Mouse (Mus musculus): ENCODE measurements around the gene Ivl. TPM values are rescaled to one million over a fixed set of nuclear protein-coding genes. Genes with fewer than 3 reads are reported as not detected.

Gene Ivl
- total RNA-seq (2021) = not detected
- long read RNA-seq, experiment 1 = 0 reads
- long read RNA-seq, experiment 2 = 0 reads

- no peak for DNase-seq
Measured at GRCm38 (mm10) chr3:92573449-92574041, at the start of gene Ivl. Gene Ivl (minus strand): TSS chr3:92573735.

DNA sequence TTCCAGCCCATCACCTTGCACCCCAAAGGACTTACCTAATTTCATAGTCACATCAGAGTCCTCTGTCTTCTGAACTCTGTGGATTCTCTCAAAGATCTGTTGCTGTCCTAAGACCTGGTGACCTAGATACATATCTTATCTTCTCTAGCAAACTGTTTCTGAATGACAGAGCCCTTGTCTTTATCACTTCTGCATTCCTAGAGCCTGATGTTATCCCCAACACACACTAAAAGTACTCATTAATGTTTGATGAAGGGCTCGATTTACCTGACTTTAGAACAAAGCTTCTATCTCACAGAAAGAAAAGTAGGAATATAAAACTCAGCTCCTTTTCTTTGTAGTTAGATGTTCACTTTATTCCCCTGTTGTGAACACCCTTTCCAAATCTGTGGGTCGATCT lies 48.0 kb upstream of the Ivl start, which contains the start of gene Lce6a:
Gene Lce6a (minus strand): TSS at position 101 of the 400 bp plus-strand sequence.
- DNase-seq = no peak

- no peak for DNase-seq
Measured at GRCm38 (mm10) chr3:92609804-92610203, 36.3 kb upstream of the Ivl start.

DNA sequence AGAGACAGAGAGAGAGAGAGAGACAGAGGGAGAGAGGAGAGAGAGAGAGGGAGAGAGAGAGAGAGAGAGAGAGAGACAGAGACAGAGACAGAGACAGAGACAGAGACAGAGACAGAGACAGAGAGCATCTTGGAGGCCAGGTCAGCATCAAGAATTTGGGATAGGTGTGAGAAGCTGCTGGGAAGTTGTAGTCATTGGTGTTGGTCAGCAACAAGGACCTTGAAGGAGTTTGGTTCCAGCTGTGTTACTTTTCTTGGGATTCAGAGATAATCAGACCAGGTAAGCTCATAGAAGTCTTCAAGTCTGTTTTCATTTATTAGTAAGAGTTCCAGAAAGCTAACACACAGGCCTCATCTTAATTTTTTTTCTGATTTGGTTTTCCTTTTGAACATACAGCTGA lies 33.9 kb upstream of the Ivl start, which contains the start of gene 2210017I01Rik:
Gene 2210017I01Rik (minus strand): TSS at position 101 of the 400 bp plus-strand sequence.
- DNase-seq = no peak

- no peak for DNase-seq
Measured at GRCm38 (mm10) chr3:92602169-92602568, 28.6 kb upstream of the Ivl start.

DNA sequence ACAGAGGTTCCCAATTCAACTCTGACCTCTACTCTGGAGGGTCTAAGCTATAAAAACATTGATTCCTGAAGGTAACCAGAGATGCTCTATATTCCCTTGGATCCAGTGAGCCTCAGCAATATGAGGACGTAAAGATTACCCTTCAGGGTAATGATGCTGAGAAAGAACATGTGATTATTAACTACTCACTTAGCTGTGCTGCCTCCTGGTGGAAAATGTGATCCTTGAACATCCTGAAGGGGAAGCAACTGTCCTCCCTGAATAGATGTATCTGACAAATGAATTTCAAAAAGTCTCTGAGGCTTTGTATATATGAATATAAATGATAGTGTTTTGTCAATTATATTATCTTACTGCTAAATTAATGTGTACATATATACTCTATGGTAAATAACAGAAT lies 26.9 kb upstream of the Ivl start:
- no peak for DNase-seq

- DNase-seq = no peak
Measured at GRCm38 (mm10) chr3:92599973-92600372, 26.4 kb upstream of the Ivl start.

DNA sequence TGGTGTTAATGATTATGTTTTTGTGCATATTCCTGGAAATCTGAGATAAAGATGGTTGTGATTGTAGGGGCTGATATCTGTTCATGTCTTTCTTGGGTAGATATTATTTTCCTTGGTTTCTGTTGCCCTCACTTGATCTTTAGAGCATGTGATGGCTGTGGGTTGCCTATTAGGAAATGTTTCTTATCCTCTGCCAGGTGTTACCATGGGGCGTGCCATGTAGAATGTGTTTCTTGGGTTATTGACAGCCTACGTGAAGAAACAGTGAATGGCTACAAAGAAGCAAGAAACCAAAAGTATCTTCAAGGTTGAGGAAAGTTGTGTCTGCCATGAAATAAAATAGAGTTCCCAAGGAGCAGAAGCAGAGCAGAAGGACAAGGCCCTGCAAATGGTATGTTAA lies 24.9 kb upstream of the Ivl start:
- no peak for DNase-seq

GRCm38 (mm10) chr3:92588858-92589257 lies 15.3 kb upstream of the Ivl start, which contains the start of gene Smcp:
Gene Smcp (minus strand): TSS chr3:92588997.
- no peak for DNase-seq

- no peak for DNase-seq
Measured at GRCm38 (mm10) chr3:92587190-92587589, 13.7 kb upstream of the Ivl start.

- DNase-seq = no peak
Measured at GRCm38 (mm10) chr3:92585055-92585454, 11.5 kb upstream of the Ivl start.

- DNase-seq = no peak
Measured at GRCm38 (mm10) chr3:92583164-92583826, 9.8 kb upstream of the Ivl start.

DNA sequence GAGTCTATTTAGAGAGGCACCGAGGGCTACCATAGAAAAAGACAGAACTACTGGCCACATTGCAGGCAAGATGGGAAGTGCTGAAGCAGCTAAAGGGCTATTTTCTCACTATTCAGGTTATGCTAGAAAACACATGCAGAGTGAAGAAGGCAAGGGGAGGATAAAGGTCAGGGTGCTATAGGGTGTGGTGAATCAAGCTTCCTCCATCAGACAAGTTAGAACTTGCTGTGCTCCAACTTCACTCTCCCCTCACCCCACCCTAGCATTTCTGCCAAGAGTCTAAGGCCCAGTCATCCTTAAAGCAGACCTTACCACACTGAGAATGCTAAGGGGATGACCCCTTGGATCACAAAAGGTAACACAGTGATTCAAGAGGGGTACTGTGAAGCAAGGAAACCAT lies 6.0 kb upstream of the Ivl start:
- no peak for DNase-seq

DNA sequence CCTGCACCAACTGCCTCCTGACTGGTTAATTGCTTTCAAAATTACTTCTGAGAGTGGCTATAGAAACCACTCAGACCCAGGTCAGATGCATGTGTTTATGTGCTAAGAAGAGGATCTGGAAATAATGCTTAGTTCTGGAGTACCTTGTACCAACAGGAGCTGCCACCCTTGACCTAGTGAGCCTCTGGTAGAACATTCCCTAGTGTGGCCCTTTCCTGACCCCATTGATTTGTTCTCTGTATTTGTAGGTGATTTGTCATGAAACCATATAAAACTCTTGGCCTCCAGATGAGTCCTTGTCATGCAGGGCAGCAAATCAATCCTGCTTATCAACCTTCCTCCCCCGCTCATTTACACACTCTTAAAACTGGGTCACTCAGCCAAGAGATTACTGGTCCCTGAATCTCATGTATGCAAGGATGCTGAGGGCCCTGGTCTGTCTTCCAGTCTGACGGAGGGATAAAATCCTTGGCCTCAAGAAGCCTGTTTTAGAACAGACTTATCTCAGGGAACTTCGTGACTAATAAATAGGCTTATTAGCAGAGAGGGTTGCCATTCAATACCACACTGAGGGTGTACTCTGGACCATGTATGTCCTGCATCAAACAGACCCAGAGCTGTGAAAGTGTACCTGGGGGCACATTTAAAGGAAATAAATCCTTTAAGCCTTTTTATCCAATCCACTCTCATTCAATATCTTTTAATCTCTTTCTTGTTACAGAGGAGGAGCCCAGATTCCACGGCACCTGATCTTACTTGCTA lies 5.3 kb upstream of the Ivl start:
- DNase-seq = no peak

GRCm38 (mm10) chr3:92572514-92573155 lies 900 bp downstream of the Ivl start:
- DNase-seq = no peak

DNA sequence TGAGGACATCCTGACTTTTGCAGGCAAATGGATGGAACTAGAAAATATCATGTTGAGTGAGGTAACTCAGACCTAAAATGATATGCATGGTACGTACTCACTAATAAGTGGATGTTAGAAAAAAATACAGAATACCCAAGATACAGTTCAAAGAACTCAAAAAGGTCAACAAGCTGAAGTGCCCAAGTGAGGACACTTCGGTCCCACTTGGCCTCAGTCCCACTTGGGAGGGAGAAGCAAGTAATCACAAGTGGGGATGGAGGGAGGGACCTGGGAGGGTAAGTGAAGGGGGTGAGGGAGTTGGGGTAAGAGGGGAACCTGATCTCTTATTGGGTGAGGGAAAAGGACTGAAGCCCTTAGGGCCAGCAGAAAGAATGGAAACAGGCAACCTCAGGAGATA lies 4.8 kb downstream of the Ivl start:
- DNase-seq = no peak

DNA sequence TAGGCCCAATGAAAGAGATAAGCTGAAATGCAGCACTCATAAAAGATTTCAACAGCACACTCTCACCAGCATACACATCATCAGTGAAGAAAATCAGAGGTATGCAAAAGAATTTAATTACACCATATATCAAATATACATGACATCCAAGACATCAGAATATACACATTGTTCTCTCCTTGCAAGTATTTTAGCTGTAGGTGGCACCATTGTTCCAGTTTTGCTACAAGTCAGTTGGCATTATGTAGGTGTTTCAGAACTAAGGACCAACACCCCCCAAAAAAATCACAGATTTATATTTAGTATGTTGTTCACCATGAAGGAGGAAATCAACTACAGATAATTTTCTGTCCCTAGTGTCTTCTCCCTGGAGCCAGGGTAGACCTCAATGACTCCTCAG lies 8.1 kb downstream of the Ivl start:
- DNase-seq = no peak

DNA sequence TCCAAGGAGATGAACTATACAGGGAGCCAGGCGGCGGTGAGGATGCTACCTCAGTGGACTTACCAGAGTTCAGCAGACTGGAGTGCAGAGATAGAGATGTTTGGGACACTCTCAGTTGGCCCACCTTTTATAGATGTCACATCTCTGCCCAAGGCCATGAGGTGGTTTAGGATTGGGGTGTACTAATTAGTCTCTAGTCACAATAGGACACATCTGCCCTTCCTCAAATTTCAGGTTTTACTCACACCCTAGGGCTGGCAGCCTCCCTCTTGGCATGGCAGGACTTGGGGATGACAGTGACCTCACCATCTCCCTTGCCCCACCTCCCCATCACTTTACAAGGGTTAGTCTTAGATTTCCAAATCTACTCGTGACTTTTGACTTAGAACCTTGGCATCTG lies 39.1 kb downstream of the Ivl start, which contains the start of gene 2310046K23Rik:
Gene 2310046K23Rik (minus strand): TSS at position 101 of the 400 bp plus-strand sequence.
- no peak for DNase-seq
